Mouse (Mus musculus) bone marrow macrophage, adult 2 months (primary cell): ENCODE measurements around the gene Zscan12. TPM values are rescaled to one million over a fixed set of nuclear protein-coding genes. Genes with fewer than 3 reads are reported as not detected.

Source experiments
- H3K27ac ChIP-seq: 2 replicates; pipeline ENCODE4 v1.5.1; 2012; ENCODE audit warnings: low read depth, low read length; ENCODE audit not compliant: insufficient read depth
- H3K4me1 ChIP-seq: 2 replicates; pipeline ENCODE4 v1.6.1; 2012; ENCODE audit warnings: low read length; ENCODE audit not compliant: control insufficient read depth, insufficient read depth
- H3K4me3 ChIP-seq: 2 replicates; pipeline ENCODE4 v1.5.1; 2012; ENCODE audit warnings: mild to moderate bottlenecking, low read length, moderate library complexity; ENCODE audit not compliant: insufficient read depth
- CTCF ChIP-seq: IDR thresholded peaks from 2 replicates; pipeline ENCODE4 v1.5.1; 2012; ENCODE audit warnings: low read depth, mild to moderate bottlenecking, low read length, moderate library complexity
- POLR2A ChIP-seq: IDR thresholded peaks from 2 replicates; pipeline ENCODE4 v1.6.1; 2012; ENCODE audit warnings: mild to moderate bottlenecking, low read depth, low read length, borderline replicate concordance
- polyA plus RNA-seq: library from polyadenylated mRNA; stranded (reverse); fragments of >200 nt; gene quantifications from 2 replicates; pipeline ENCODE4 v1.2.4, GENCODE M21; 2012; ENCODE audit not compliant: missing spikeins, insufficient read depth, insufficient read length

Zscan12 gene
- polyA plus RNA-seq, result 5.7 and 7.1 TPM in 2 replicates

- Histone ChIP-seq H3K4me1 (peaks cover 8% of the 10 kb centered on the region), H3K27ac (no peak within 1 kb of the TSS), H3K4me3 (peak within 1 kb of the TSS; percentile 96)
- TF ChIP-seq CTCF, result no peak
- TF ChIP-seq POLR2A, result peak; percentile 80; the same call in 1 of the 2 replicates
Observed at GRCm38 (mm10) chr13:21362621-21363248, at the start of gene Zscan12. TSS of gene Zscan12 (plus strand) at chr13:21362820.

DNA sequence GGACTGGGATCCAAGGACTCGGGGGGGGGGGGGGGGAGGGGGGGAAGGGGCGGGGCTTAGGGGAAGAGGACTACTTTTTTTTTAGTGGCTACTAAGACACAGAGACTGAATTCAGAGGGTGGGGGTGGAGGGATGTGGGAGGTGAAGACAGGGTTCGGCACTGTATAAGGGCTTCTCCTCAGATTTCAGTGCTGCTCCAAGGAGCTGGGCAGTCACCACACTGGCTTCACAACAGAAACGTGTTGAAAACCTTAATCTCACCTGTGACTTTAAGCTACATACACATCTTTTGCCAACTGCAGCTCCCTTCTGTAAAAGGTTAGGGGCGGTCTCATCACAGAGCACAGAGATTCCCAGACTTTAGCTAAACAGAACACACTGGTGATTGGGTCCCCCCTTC lies 49.8 kb upstream of the Zscan12 start:
- H3K4me1 ChIP-seq, result no peaks in the 10 kb centered on the region
- H3K4me3 ChIP-seq, result no peak overlapping the region
- no peak overlapping the region for H3K27ac ChIP-seq
- TF ChIP-seq POLR2A (no peak), CTCF (no peak)

GRCm38 (mm10) chr13:21313903-21314302 lies 48.7 kb upstream of the Zscan12 start:
- no peak for TF ChIP-seq CTCF
- TF ChIP-seq POLR2A, result no peak
- H3K4me3 ChIP-seq, result no peak overlapping the region
- no peaks in the 10 kb centered on the region for H3K4me1 ChIP-seq
- H3K27ac ChIP-seq, result no peak overlapping the region

DNA sequence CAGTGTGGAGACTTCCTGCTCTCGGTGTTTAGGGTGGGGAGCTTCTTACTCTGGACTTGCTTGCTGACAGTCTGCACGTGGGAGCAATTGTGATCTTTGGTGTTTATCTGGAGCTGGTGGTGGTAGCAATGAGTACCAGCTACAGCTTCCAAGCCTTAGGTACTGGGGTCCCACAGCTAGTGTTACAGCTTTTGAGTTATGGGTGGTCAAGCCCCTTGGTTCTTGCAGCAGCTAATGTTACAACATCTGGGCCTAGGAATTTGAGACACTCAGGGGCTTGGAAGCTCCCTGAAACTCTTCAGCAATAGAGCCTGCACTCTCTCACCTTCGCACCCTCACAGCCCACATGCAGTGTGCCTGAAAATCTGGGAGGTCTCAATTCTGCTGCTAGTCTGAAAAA lies 42.4 kb upstream of the Zscan12 start:
- no peak overlapping the region for H3K4me3 ChIP-seq
- H3K4me1 ChIP-seq, result 0 out of 2 replicates have a peak, but pooled peaks cover 3% of the 10 kb centered on the region
- TF ChIP-seq CTCF, result no peak
- no peak for TF ChIP-seq POLR2A
- no peak overlapping the region for H3K27ac ChIP-seq

GRCm38 (mm10) chr13:21321890-21322494 lies 40.6 kb upstream of the Zscan12 start:
- TF ChIP-seq POLR2A, result no peak
- TF ChIP-seq CTCF, result no peak
- Histone ChIP-seq H3K4me1 (0 out of 2 replicates have a peak, but pooled peaks cover 3% of the 10 kb centered on the region), H3K4me3 (peak overlapping the region; percentile 34), H3K27ac (no peak overlapping the region)

GRCm38 (mm10) chr13:21322509-21323375 lies 39.9 kb upstream of the Zscan12 start:
- Histone ChIP-seq H3K4me1 (0 out of 2 replicates have a peak, but pooled peaks cover 4% of the 10 kb centered on the region), H3K27ac (no peak overlapping the region), H3K4me3 (peak overlapping the region; percentile 42)
- no peak for TF ChIP-seq CTCF
- TF ChIP-seq POLR2A, result no peak

- TF ChIP-seq POLR2A (no peak), CTCF (no peak)
- H3K27ac ChIP-seq, result no peak overlapping the region
- H3K4me3 ChIP-seq, result peak overlapping the region; percentile 42
- 0 out of 2 replicates have a peak, but pooled peaks cover 4% of the 10 kb centered on the region for H3K4me1 ChIP-seq
Observed at GRCm38 (mm10) chr13:21323405-21323804, 39.2 kb upstream of the Zscan12 start.

GRCm38 (mm10) chr13:21326191-21326590 lies 36.4 kb upstream of the Zscan12 start:
- Histone ChIP-seq H3K27ac (no peak overlapping the region), H3K4me3 (no peak overlapping the region)

GRCm38 (mm10) chr13:21326657-21327211 lies 35.9 kb upstream of the Zscan12 start:
- Histone ChIP-seq H3K27ac (no peak overlapping the region), H3K4me1 (0 out of 2 replicates have a peak, but pooled peaks cover 4% of the 10 kb centered on the region), H3K4me3 (peak overlapping the region; percentile 55)
- TF ChIP-seq CTCF, result peak; percentile 83
- TF ChIP-seq POLR2A, result no peak

More at GRCm38 (mm10) chr13:21326191-21326590, 36.4 kb upstream of the Zscan12 start:
- 0 out of 2 replicates have a peak, but pooled peaks cover 4% of the 10 kb centered on the region for H3K4me1 ChIP-seq
- TF ChIP-seq POLR2A, result no peak
- no peak for TF ChIP-seq CTCF
